Mouse (Mus musculus) A20 (cell line): Measurements from ENCODE around the gene Tgfbr3.

Experiments
- DNase-seq: peaks from one replicate; pipeline ENCODE4 v3.0.0-alpha.2; 2011; ENCODE audit warnings: low read depth, low spot score

The Tgfbr3 gene

DNA sequence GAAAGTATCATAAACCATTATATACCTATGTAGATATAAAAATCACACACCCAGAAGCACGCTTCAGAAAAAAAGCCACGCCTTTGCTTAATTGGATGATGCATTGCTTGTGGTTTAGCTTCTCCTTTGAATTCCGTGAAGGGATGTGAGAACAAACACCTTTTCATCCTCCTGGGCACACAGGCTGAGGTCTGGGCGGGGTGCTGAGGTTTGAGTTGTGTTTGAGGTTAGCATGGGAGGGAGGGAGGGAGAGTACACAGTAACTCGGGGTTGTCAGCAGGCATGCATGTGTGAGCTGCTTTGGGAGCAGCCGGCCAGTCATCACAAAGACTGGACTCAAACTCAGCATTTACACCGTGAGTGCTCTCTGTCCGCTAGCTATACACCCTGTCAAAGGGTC, 209.5 kb downstream of the Tgfbr3 start:
- no peak for DNase-seq

DNA sequence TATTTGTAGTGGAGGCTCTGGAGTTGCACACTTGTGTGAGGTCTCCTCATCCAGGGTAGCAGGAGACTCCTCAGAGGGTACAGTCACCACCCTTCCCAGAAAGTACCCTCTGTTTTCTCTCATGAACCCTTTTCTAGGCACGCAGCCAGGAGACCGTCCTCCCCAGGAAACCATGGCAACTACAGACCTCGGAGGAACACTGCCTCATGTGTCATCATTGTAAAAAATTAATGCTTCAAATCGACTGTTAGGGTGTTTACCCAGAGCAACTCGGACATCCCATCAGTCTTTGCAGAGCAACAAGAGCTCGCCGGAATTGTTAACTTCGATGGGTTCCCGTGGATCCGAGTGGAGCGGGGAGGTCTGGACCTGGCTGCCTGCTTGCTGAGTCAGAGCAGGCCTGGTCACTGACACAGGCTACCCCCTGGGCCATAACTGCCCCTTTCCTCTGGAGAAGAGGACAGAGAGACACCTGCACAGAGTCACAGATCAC, 210.2 kb downstream of the Tgfbr3 start:
- DNase-seq, result no peak

DNA sequence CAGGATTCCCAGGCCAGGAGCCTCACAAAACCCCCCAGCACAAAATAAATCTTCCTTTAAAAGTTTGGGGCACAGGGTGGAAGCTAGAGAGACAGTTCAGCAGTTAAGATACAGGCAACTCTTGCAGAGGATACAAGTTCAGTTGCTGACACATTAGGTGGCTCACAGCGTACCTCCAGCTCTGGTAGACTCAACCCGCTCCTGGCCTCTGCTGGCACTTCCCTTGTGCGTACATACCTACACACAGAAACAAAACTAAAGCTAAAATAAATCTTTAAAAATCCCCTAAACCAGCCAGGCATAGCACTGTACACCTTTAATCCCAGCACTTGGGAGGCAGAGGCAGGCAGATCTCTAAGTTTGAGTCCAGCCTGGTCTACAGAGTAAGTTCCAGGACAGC, 211.1 kb downstream of the Tgfbr3 start:
- DNase-seq, result peak; percentile 10

DNA sequence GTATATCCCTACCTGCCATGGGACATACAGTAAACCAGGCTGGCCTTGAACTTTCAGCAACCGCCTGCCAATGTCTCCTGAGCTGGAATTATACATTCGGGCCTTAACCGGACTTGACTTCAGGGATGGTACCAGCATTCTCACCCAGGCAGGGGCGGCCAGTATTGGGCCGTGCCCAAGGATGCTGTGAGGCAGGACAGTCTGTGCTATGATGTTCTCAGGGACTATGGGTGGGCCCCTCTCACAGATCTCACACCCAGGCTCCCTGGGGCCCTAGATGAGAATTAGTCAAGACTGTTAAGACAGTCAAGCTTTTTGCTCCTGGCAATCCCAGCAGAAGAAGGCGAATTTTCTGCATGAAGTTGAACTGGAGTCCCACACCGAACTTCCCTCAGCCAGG, 211.5 kb downstream of the Tgfbr3 start:
- no peak for DNase-seq

DNA sequence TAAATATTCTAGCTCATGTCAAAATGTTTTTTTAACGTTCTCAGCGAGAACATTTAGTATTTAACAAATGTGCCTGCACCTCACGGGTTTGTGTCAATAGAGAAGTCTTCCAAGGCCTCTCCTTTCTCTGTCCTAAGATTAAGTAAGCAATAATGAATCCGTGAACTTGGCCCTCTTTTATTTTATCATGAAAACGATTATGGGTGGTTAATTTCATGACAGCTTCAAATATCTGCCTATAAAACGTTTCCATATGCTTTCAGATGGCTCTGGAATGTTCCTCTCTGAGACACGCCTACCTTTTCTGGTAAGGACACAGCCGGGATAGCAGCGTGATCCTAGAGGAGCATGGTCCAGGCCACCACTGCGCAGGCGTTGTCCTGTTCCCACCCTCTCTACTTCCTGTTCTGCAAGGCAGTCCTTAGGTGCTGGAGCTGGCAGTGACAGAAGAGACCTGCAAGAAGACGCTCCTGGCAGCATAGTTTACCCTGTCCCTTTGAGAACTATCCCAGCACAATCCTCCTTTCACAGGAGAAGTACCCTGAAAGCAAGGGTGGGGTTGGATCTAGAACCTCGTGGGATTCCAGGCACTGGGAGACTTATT, 214.3 kb downstream of the Tgfbr3 start:
- no peak for DNase-seq

DNA sequence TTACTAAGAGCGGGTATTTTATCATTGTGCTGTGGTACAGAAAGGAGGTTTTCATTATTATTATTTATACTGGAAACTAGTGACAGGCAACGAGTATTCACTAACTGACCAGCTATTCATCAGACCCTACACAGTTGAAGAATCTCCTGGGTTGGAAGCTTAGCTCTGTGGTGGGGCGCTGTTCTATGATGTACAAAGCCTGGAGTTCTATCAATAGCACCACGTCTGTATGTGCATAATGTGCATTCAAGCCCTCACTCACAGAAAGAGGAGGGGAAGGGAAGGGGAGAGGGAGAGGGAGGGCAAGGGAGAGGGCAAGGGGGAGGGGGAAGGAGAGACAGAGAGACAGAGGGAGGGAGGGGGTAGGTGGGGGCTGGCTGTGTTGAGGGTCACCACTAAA, 215.1 kb downstream of the Tgfbr3 start:
- DNase-seq, result no peak

DNA sequence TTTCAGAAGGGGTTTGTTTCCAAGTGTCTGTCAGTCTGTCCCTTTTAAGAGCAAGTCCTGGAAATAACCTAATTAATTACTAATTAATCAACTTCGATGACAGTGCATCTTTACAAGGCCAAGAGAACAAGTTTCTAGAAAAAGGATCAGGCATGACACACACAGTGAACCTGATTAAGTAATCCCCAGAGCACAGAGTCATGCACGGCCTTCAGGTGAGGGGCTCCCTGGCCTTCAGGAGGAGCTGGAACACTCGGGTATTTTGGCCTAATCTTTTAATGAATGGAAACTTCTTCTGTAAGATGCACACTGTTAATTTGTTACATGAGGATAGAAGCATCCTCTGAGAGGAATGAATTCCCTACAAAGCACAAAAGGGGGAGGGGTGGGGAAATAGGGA, 215.9 kb downstream of the Tgfbr3 start:
- no peak for DNase-seq

DNA sequence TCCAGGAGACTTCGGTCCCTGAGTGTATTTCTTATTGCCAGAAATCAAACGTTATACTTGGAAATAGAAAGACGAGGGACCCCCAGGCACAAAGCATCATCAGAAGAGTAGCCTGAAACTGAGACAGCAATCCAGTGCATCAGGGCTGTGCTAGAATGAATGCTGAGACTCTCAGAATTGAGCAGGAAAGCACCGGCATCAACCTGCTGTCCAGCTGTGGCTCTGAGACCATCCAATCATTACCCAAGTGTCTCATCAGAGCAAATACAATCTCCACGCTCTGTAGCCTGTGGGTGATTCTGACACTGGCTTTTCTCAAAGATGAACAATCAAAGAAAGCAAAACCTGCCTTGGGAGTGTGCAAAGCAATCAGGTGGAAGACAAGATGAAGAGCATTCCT, 221.3 kb downstream of the Tgfbr3 start:
- no peak for DNase-seq

DNA sequence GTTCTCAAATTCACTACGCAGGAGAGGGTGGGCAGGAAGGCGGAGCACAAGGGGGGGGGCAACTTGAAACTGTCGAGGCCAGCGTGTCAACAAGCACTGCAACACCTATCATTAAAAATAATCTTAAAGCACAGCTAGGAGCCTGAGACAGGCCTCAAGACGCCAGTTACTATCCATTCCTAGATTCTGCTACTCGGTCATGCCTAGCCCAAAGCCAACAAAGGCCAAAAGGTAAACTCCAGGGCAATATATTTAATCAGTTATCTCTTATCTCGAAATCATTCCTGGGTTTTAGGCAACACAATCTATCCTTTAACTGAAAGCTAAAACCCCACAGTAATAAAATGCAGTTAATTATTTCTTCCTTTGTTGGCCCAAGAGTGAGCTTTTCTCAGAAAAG, 221.9 kb downstream of the Tgfbr3 start:
- DNase-seq, result no peak

DNA sequence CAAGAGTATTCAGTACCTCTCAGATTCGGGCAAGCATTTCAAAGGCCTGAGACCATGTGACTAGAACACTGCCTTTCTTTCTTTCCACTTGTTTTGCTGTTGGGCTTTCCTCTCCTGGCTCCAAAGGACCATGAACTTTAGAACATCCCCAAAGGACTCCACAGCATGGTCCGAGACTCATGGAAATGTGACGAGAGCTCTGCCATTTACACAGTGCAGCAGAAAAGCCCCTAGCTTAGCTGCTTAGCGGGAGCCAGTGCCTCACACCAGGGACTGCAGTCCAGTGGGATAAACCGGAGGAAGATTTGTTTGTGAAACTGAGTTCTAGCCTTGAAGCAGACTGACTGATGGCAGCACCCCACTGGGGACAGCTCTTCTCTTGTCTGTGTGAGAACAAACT, 224.5 kb downstream of the Tgfbr3 start:
- no peak for DNase-seq

DNA sequence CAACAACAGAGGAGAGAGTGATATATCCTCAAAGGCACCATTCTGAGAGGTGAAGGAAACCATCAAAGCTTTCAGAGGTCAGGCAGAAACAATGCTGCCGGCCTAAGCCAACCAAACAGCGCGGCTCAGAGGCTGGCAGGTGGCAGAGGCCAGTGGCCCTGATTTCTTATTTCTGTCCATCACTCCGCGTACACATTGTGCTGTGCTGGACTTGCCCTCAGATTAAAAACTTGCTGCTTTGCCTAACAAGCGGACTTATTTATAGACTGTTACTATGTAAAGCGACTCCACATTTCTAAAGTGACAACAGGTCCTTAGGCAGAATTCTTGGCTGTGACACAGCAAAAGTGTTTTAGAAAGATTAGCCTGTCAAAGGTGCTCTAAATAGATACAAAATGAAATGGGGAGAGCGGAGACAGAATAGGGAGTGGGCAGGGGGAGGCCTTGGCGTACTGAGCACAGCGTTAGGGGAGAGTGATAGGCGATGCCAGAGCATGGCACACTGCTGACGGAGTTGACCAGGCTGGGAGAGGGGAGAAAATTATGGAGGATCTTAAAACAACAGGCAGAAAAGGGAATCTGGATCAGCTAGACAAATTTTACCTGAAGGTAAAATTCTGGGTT, 227.1 kb downstream of the Tgfbr3 start:
- DNase-seq, result no peak

DNA sequence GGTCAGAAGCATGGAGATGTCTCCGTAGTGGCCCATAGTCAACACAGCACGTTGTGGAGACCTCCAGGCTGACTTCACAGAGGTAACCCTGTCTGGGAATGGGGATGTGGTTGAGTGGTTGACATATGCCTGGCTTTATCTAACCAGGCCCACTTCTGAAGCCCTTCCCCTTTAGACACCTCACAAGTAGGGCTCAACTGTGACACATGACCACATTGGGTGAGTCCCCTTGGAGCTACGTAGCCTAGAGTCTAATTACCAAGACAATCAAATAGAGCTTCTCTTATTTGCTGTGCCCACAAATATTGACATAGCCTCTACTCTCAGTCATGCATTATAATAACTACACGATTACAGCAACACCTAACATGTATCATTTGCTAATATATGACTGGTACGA, 229.9 kb downstream of the Tgfbr3 start:
- no peak for DNase-seq

DNA sequence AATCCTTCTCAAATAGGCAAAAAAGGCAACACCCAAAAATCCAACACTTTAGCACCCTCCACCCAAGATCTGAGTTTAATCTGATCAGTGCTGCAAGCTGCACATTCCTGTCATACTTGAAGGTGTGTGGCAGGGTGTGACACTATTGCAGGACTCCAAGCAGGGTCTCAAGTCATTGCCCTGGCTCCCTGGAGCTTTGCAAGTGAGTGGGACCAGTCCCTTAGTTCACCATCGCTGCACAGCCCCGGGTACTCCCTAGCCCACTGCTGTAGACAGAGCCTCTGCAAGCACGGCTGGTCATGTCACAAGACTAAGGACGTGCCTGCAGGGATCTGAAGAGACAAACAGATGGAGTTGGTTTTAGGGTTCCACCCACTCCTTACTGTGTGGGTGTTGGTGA, 230.8 kb downstream of the Tgfbr3 start:
- DNase-seq, result no peak
